Mouse (Mus musculus) cerebellum, adult 8-10 months (tissue): ENCODE data around the gene Smim9.
A peak's percentile ranks its signal among the peaks of the same experiment; 100 is the strongest.
"Not testable (repeated sequence)": the region's sequence is repeated elsewhere in the genome, so short reads cannot be mapped to it uniquely, and the experiment has no call there.

Experiments used
- DNase-seq: peaks from one replicate; pipeline ENCODE4 v3.0.0; 2022

Smim9 gene

GRCm38 (mm10) chrX:75163670-75164069 is at the start of gene Smim9:
Smim9 (minus strand) TSS chrX:75163770.
- DNase-seq: no peak

GRCm38 (mm10) chrX:75155576-75156243 is 7.9 kb downstream of the Smim9 start:
- DNase-seq: peak; percentile 16

- no peak for DNase-seq
Observed at GRCm38 (mm10) chrX:75152249-75152648, 11.3 kb downstream of the Smim9 start.

- DNase-seq: no peak
Observed at GRCm38 (mm10) chrX:75150304-75150703, 13.3 kb downstream of the Smim9 start.

GRCm38 (mm10) chrX:75148414-75148813 is 15.2 kb downstream of the Smim9 start:
- DNase-seq: no peak

GRCm38 (mm10) chrX:75143124-75143555 is 20.4 kb downstream of the Smim9 start:
- not testable (repeated sequence) for DNase-seq

GRCm38 (mm10) chrX:75138182-75138581 is 25.4 kb downstream of the Smim9 start:
- DNase-seq: no peak

GRCm38 (mm10) chrX:75137729-75138128 is 25.8 kb downstream of the Smim9 start:
- no peak for DNase-seq

- no peak for DNase-seq
Observed at GRCm38 (mm10) chrX:75136938-75137337, 26.6 kb downstream of the Smim9 start.

- peak; percentile 67 for DNase-seq
Observed at GRCm38 (mm10) chrX:75130467-75131160, 33.0 kb downstream of the Smim9 start, which contains the start of gene Mpp1. Mpp1 (minus strand) TSS chrX:75131016.

- no peak for DNase-seq
Observed at GRCm38 (mm10) chrX:75129474-75129873, 34.1 kb downstream of the Smim9 start.

GRCm38 (mm10) chrX:75128333-75128980 is 35.1 kb downstream of the Smim9 start:
- DNase-seq: peak; percentile 9

GRCm38 (mm10) chrX:75126893-75127292 is 36.7 kb downstream of the Smim9 start:
- no peak for DNase-seq

- no peak for DNase-seq
Observed at GRCm38 (mm10) chrX:75125606-75126005, 38.0 kb downstream of the Smim9 start.

GRCm38 (mm10) chrX:75115550-75115949 is 48.0 kb downstream of the Smim9 start:
- no peak for DNase-seq

- no peak for DNase-seq
Observed at GRCm38 (mm10) chrX:75102293-75102692, 61.3 kb downstream of the Smim9 start.

- no peak for DNase-seq
Observed at GRCm38 (mm10) chrX:75098799-75099198, 64.8 kb downstream of the Smim9 start.

- no peak for DNase-seq
Observed at GRCm38 (mm10) chrX:75096163-75096770, 67.3 kb downstream of the Smim9 start.
